Mouse (Mus musculus): ENCODE measurements around the gene Orm2.

The Orm2 gene

DNA sequence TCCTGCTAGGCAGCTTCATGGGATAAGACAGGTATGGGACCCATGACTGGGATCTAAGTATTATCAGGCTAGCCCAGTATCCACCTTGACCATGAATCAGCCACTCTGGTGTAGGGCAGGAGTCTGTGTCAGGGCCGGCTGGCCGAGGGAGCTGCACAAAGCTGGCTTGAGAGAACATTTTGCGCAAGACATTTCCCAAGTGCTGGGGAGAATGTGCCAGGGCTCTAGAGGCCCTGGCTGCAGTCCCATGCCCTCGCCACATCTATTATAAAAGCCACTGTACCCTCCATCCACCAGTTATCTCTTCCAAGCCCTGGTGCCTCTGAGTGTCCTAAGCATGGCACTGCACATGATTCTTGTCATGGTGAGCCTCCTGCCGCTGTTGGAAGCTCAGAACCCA lies at the start of gene Orm2:
Gene Orm2 (plus strand): TSS at position 300 of the 400 bp plus-strand sequence.
- no peak for DNase-seq (ENCODE audit: low spot score)

DNA sequence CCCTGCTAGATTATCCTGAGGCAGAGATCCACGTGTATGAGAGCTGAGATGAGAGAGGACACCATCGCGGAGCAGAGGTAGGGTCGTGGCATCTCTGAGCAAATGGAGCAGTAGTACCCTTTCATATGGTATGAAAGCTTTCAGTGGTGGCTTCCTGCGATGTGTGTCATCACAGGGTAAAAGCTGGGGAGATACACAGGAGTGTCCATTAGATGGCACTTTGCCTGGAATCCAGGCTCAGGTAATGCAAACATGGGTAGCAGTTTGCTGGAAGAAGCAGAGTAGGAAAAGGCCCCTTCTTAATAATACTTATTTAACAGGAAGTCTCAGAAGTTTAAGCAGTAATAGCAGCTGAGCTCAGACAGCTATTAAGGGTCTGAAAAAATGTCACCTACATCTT lies 48.2 kb upstream of the Orm2 start:
- no peak for DNase-seq (ENCODE audit: low spot score)

DNA sequence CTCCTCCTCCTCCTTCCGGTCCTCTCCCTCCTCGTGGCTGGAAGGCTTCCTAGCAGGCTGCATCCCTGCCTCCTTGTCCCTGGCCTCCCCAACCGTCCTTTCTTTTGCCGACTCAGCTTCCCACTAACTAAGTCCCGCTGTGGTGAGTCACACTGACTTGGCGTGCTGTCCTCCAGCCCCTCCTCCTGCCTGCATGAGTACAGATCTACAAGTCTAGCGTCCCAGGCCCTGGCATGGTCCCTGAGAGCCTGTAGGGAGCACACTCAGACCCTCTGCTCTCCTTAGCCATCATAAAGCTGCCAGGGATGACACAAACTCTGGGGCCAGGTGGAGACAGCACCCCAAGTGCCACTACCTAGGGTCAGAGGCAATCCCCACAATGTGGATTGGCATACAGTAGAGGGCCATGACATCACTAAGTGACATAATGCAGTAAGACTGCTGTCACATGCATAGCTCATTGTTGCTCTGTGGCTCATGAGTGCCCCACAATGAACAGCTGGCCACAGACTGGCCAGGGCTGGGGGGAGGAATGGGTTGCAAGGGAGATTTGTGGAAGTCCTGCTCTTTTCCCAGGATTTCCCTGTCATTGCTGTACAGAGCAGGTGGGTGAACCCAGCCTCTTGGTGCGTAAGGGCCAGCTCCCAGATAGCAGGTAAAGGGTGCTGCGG lies 46.0 kb upstream of the Orm2 start:
- no peak for DNase-seq (ENCODE audit: low spot score)

DNA sequence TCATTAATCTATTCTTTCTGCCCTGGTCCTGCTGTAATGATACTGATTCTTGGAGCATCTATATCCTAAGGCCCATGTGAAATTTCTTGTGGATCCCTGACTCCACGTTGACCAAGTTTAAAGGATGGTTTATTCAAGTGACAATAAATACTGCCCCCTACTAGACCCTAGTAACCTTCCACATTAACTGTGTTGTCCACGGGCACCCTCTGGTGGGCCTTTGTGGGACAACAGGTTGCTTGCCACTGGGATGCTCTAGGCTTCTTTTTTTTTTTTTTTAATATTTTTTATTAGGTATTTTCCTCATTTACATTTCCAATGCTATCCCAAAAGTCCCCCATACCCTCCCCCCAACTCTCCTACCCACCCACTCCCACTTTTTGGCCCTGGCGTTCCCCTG lies 42.7 kb upstream of the Orm2 start:
- DNase-seq (ENCODE audit: low spot score), result peak; percentile 83

DNA sequence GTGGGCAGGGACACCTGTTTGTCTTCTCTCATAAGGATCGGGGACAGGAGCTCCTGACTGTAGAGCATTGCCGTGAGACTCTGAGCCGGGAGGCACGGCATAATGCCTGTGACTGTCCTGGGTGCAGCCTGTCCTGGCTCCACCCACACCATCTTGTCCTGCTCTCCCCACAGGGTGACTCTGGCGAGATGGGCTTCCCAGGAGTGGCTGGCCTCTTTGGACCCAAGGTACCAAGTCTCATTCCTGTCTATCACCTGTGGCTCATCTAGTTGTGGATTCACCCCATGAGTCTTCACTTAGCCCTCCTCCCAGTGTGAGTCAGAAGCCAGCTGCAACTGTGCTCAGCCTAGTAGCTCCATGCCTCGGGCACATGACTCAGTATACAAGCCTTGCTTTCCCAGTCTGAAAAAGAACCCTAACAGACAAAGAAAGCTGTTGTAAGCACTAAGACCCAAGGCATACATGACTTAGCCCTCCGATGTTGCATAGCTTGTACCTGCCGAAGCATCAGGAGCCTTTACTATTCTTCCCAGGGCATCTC lies 38.9 kb upstream of the Orm2 start:
- DNase-seq (ENCODE audit: low spot score), result no peak

DNA sequence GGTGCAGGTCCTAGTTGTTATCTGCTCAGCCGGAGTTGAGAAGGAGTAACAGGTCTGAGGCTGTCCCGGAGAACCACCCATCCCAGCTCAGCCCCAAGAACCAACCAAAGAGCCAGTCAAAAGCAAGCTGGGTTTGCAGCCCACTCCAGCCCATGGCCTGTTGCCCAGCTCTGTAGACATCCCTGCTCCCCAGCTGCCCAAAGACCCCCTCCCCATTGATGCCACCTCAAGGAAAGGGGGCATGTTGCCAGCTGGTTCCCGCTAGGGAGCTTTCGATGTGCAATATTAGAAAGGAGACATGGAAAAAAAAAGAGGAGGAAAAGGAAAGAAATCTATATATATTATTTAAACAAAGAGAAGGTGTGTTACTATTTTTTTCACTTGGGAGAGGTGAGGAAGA lies 28.8 kb upstream of the Orm2 start:
- no peak for DNase-seq (ENCODE audit: low spot score)

DNA sequence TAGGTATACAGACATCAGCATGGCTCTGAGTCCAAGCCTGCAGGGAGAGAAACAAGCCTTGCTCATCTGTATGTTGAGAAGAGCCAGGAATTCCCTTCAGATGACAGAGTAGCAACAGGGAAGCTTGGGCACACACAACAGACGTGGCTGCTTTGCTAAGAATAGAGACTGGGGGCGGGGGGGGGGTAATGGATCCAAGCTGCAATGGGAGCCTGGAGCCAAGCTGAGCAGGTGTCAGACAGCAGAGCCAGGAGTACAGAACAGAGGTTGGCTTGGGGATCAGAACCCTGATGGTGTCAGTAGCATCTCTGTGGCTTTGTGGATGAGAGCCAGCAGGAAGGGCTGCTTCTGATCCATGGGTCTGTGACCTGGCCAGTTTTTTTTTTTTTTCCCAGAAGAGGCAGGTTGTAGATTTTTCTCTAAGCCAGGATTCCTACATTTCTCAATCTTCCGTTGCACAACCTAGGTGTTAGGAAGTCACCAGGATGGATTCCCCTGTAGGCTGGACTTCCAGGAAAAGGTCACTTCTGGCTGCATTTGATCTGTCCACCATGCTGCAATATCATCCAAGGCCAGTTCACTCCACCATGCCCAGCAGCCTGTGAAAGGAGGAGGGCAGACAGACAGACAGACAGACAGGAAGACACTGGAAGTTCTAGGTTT lies 23.7 kb upstream of the Orm2 start:
- DNase-seq (ENCODE audit: low spot score), result no peak

DNA sequence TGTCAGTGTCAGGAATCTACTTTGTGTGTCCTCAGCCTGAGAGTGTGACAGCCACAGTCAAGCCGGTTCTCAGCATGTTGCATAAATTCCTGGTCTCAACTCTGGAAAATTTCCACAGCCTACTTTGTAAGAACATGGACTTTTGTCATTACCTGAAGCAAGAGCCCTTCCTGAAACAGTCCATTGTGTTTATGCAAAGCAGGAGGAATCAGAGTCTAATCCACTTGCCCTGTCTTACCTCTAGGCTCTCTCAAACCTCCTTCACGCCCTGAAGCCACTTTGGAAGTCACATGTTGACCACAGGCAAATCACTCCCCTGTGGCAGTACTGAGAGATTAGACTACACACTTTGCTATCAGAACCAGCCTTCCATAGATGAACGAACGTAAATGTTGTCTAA lies 19.8 kb upstream of the Orm2 start:
- DNase-seq (ENCODE audit: low spot score), result no peak

DNA sequence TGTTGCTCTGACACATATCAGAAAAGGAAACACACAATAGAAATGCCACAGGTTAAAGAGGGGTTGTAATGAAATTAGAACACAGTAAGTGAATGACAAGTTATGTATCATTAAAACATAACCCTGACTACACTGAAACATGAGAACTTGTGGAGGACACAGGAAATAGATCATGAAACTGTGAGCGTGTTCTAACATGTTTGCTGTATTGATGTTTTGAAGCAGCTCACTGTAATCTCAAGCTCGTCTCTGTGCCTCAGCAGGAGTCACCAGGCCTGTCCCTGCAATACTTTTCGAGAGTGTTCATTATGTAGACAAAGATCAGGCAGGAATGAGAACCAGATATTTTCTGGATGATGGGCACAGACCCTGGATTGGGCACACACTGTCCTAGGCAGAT lies 18.6 kb upstream of the Orm2 start:
- DNase-seq (ENCODE audit: low spot score), result no peak

DNA sequence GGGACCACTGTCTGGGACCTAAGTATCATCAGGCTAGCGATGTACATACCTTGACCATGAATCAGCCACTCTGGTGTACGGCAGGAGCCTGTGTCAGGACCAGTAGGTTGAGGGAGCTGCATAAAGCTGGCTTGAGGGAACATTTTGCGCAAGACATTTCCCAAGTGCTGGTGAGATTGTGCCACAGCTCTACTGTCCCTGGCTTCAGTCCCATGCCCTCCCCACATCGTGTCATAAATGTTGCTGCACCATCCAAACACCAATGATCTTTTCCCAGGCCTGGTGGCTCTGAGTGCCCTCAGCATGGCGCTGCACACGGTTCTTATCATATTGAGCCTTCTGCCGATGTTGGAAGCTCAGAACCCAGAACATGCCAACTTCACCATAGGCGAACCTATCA lies 18.0 kb upstream of the Orm2 start, which contains the start of gene Orm1:
Gene Orm1 (plus strand): TSS at position 266 of the 400 bp plus-strand sequence.
- DNase-seq (ENCODE audit: low spot score), result no peak

DNA sequence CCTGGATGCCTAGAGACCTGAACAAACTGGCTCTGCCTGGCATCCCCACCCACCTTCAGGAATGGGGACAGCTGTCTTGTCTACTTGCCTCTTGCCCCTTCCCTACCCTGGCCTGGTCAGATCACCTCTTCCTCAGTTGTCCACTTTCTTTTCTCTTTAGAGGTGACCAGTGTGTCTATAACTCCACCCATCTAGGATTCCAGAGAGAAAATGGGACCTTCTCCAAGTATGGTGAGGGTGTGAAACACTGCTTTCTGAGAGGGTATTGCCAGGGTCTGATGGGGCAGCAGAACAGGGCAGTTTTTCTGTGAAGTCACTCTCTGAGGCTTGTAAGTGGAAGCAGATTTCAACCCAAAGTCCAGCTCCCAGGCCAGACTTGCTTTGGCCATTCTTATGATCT lies 17.0 kb upstream of the Orm2 start:
- DNase-seq (ENCODE audit: low spot score), result no peak

DNA sequence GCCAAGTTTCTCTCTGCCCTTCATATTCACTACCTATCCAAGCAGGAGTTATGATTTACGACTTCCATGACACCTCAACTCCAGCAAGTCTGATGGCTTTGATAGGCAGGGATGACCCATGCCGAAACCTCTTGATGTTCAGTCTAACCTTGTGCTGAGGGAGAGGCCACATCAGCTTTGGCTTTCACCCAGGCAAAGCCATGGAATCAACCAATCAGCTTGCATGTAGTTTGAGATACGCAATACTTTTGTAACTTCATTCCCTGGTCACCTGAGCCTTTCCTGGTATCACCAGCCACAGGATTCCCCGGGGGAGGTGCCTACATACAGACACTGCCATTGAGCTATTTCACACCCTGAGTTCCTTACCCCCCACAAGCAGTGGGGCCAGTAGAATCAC lies 15.6 kb upstream of the Orm2 start:
- no peak for DNase-seq (ENCODE audit: low spot score)

DNA sequence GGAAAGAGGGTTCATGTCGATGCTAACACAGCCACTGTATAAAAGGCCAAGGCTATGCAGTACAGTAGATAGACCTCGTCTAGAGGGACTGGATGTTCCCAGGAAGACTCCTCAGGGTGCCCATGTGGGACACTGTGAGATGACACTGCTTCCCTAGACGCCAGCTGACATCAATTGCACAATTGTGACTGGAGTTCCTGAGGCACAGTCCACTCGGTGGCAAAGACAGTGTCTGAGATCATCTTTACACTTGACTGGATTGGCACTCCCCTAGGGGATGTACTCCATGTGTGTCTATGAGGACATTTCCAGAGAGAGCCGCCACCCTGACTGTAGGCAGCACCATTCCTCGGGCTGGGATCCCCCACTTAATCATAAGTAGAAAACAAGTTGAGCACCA lies 13.7 kb upstream of the Orm2 start:
- DNase-seq (ENCODE audit: low spot score), result no peak

DNA sequence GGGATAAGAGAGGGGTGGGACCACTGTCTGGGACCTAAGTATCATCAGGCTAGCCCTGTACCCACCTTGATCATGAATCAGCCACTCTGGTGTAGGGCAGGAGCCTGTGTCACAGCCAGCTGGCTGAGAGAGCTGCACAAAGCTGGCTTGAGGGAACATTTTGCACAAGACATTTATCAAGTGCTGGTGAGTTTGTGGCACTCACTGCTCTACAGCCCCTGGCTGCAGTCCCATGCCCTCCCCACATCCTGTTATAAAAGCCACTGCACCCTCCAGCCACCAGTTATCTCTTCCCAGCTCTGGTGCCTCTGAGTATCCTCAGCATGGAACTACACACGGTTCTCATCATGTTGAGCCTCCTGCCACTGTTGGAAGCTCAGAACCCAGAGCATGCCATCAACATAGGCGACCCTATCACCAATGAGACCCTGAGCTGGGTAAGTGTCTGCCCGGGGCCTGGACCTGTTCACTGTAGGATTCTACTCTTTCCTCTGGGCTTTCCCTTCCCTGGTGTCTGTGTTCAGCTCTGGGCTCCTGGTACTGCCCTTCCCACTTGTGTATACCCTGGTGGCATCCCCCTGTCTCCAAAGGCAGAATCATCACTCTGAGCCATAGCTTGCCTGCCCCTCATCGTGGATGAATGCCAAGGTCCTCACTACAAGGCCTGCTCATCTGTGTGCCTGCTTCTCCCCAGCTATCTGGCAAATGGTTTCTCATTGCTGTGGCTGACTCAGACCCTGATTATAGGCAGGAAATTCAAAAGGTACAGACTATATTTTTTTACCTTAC lies 6.2 kb upstream of the Orm2 start, which contains the start of gene Orm3:
Gene Orm3 (plus strand): TSS at position 286 of the 789 bp plus-strand sequence.
- DNase-seq (ENCODE audit: low spot score), result no peak

DNA sequence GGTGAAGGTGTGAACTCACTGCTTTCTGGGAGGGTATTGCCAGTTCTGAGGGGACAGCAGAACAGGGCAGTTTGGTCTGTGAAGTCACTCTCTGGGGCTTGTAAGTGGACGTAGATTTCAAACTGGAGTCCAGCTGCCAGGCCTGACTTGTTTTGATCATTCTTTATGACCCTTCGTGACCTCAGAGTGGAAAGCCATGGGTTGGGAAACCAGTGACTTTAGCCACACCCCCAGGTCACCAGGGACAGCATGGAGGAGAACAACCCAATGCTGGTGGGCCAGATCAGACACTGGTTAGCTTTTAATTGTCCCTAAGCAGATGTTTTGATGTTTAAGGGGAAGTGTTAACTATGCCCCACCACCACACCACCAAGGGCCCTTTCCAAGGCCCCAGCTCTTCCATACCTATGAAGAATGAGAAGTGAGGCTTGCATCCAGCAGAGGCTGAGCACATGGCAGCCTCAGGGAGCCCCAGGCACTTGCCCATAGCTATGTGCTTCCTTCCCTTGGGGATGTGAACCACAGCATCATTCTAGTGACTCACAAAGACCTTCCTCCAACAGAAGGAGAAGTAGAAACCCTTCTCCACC lies 5.2 kb upstream of the Orm2 start:
- DNase-seq (ENCODE audit: low spot score), result no peak

DNA sequence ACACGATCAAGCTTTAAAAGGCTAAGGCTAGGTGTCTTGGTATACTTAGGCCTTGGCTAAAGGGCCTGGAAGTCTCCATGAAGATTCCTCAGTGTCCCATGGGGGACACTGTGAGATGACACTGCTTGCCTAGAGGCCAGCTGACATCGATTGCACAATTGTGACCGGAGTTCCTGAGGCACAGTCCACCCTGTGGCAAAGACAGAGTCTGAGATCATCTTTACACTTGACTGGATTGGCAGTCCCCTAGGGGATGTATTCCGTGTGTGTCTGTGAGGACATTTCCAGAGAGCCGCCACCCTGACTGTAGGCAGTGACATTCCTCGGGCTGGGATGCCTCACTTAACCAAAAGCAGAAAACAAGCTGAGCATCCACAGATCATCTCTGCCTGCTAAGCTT lies 2.4 kb upstream of the Orm2 start:
- no peak for DNase-seq (ENCODE audit: low spot score)

DNA sequence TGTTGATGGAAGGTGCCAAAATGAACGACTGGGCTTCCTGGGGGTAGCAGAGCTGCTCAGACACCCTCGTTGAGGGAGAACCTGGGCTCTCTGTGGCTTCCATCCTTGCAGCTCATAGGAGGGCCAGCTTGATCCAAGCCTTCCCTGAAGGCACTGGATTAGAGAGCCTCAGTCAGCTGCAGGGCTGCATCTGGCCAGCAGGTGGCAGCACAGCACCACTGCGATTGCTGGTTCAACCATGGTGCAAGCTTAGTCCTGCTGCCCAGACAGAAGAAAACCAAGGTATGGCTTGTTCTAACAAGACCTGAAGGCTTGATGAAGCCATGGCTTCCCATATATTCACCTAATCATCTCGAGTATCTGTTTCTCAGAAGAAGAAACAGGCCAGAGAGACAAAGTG lies 6.3 kb downstream of the Orm2 start:
- DNase-seq (ENCODE audit: low spot score), result peak; percentile 91

DNA sequence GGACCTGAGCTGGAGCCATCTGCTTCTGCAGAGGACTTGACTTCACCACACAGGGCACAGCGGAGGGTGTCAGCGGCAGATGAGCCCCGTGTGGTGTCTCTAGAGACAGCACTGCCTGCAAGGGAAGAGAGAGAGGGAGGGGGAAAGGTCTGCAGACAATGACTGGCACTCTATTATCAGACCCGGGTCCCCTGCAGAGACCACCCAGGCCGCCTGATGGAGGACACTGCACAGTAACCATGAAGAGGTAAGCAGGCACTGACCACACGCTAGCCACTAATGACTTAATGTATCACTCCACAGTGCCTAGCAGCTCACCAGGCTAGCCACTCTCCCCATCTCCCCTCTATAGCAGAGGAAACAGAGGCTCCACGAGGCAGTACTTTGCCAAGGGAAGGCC lies 8.6 kb downstream of the Orm2 start:
- no peak for DNase-seq (ENCODE audit: low spot score)

DNA sequence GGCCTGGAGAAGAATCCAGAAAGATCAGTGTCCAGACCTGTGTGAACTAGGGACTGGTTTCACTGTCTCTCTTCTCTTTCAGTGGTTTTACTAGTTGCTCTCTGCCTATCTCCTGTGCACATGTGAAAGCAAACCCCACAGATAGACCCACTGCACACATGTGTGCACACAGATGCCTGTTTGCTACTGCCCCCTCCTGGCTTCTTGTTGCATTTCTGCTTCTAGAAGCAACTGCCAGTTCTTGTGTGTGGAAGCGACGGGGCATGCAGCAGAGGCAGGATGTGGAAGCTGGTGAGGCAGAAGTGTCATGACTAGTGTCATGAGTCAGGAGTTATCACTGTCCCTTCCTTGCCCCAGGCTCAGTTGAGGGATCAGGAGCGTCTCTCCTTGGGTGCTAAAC lies 9.6 kb downstream of the Orm2 start:
- DNase-seq (ENCODE audit: low spot score), result peak; percentile 54

DNA sequence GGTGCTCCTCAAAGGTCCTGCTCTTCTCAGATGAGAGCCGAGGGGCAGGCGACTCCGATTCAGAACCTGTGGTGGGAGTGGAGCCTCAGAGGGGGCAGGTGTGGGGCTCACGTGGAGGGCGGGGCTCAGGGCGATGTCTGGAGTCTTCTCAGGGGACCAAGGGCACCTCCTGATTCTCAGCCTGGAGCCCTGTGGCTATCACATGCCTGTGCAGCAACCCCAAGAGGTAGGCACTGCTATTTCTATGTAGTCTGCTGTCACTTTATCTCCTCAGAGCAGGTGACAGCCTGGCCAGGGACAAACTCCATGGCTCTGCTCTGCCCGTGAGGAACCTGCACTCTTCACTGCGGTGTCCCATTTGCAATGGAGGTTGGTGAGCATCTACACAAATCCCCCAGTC lies 11.2 kb downstream of the Orm2 start:
- DNase-seq (ENCODE audit: low spot score), result no peak

DNA sequence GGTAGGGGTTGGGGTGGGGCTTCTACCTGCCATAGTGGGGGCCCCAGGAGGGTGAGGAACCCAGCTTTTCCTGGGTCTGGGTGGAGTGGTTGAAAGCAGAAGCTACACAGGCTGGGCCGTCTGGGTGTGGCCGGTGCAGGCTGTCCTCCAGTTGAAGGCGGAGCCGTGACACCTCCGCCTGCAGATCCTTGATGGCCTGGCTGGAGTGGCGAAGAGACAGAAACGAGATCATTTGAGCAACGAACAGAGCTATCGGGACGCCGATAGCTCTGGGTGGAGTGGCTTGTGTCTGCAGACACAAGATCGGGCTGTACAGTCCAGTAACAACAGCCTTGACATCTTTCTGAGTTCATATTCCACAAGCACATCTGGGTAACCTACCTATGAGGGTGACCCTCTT lies 12.1 kb downstream of the Orm2 start:
- no peak for DNase-seq (ENCODE audit: low spot score)

DNA sequence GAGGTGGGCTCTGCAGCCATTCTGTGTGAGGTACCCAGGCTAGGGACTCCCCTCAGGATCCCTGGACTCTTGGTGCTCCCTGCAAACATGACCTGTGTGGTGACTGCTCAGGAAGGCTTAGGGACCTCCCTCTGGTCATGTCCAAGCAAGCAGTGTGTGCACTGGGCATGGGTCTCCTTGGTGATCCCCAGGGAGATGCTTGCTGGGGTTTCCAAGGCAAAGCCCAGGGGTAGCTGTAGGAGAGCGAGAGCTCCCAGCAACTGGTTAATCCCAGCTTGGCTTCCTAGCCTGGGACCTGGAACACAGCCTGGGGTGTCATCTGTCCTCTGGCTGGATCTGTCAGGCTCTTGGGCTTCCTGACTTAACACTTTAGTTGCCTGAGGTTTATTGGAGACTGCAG lies 13.1 kb downstream of the Orm2 start:
- no peak for DNase-seq (ENCODE audit: low spot score)

DNA sequence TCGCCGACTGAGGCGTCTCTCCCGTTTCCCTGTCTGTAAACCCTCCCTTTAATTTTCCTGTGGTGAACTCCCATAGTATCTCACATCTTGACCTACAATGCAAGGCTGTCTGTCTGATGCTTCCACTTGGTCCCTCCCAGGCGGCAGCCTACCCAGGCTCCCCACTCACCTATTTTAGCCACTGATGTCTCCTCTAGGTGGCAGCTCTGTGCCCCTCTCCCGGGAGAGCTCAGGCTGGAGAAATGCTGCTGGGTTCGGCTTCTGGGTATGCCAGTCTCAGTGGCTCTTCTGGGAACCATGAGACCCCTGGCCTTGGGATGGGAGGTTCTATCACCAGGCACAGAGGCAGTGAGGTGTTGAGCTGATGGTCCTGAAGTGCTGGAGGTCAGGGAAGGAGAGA lies 15.2 kb downstream of the Orm2 start:
- DNase-seq (ENCODE audit: low spot score), result no peak

Measured in retina, embryonic 14.5 days (tissue).